Mouse (Mus musculus) limb, embryonic 10.5 days (tissue): ENCODE measurements at regions not wholly inside any gene's neighbourhood (a gene's known extent, or its start where the extent isn't known, plus 50 kb on each side); places are given as distances from the start of the nearest gene placed in this dataset.
"Not testable (repeated sequence)": the region's sequence is repeated elsewhere in the genome, so short reads cannot be mapped to it uniquely, and the experiment has no call there.

Experiments
- DNase-seq: peaks from one replicate; pipeline ENCODE4 v3.0.0-alpha.2; 2017; ENCODE audit warnings: low spot score
- H3K27ac ChIP-seq: fragments of 300-500 bp; sonication (generic); 2 replicates; pipeline ENCODE4 v1.5.1; 2016; ENCODE audit warnings: mild to moderate bottlenecking
- H3K27me3 ChIP-seq: fragments of 300-500 bp; sonication (generic); 2 replicates; pipeline ENCODE4 v1.6.1; 2016; ENCODE audit warnings: low read depth, mild to moderate bottlenecking; ENCODE audit not compliant: poor library complexity, severe bottlenecking
- H3K36me3 ChIP-seq: fragments of 300-500 bp; sonication (generic); 2 replicates; pipeline ENCODE4 v1.6.1; 2016; ENCODE audit warnings: mild to moderate bottlenecking, moderate library complexity
- H3K4me1 ChIP-seq: fragments of 300-500 bp; sonication (generic); 2 replicates; pipeline ENCODE4 v1.6.1; 2016
- H3K4me3 ChIP-seq: fragments of 300-500 bp; sonication (generic); 2 replicates; pipeline ENCODE4 v1.5.1; 2016; ENCODE audit warnings: mild to moderate bottlenecking, moderate library complexity
- H3K9me3 ChIP-seq: fragments of 300-500 bp; sonication (generic); replicated peaks from 2 replicates; pipeline ENCODE4 v1.6.1; 2016; ENCODE audit warnings: mild to moderate bottlenecking
- WGBS: fragments of 180-500 bp; shearing (Covaris S2); methylation state at CpG from one replicate; pipeline ENCODE4 v1.1.7; 2016; 5-methylcytosine and 5-hydroxymethylcytosine counted together

DNA sequence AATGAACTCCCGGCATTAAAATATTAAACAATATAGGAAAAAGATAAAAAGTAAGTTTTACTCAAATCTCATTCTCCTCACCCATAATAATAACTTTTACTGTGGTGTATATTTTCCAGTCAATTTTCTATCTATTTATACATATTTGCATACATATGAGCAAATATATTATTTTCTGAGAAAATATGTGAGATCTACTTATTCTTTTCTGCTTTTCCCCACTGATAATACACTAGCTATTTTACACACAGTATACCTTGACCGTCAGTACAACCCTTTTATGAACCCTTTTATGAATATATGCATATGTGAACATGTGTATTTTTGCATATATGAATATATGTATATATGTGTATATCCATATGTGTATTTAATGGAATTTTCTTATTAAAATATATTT is 77.2 kb upstream of the Cwc22 start:
- H3K4me3 ChIP-seq, result no peak overlapping the region
- H3K9me3 ChIP-seq, result no peaks in the 10 kb centered on the region
- H3K27ac ChIP-seq, result no peak overlapping the region
- WGBS, result 87% methylated on average over 2 of the region's 2 CpGs
- H3K27me3 ChIP-seq, result no peaks in the 10 kb centered on the region
- no peaks in the 10 kb centered on the region for H3K4me1 ChIP-seq
- no peak for DNase-seq
- H3K36me3 ChIP-seq, result no peaks in the 10 kb centered on the region

DNA sequence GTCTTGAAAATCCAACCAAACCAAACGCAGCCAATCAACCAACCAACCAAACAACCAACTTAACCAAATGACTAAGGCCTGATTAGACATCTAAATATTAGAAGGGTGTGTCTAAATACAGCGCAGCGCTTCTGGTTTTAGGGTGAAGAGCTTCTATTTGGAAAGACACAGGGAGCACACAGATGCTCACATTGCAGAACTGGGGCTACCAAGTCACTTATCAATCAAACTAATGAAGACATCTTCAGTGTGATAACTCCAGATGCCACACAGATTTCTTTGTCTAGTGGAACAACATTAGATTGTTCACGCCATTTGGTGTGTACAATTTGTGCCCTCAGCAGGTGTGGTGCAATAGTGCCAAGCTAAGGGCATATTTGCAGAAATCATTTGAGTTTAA is 76.6 kb upstream of the Cwc22 start:
- no peak for DNase-seq
- WGBS, result 80% methylated on average over 4 of the region's 4 CpGs
- Histone ChIP-seq H3K27ac (no peak overlapping the region), H3K4me3 (no peak overlapping the region), H3K4me1 (no peaks in the 10 kb centered on the region), H3K36me3 (no peaks in the 10 kb centered on the region), H3K9me3 (no peaks in the 10 kb centered on the region), H3K27me3 (no peaks in the 10 kb centered on the region)

DNA sequence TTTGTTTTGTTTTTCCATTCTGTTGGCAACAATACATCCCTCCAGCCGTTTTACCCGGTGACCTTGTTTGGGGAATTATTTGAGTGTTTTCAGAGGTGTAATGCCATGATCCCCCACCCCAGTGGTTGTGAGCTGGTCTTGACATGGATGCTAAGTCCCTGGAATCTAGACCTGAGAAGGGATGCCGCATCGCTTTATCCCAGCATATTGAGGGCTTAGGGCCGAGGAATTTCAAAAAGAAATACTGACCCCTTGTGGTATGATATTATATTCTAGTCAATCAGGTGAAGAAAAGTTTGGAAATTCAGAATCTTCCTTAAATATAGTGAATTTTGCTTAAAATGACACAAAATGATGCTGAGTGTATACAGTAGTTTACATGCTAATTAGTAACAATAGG is 75.7 kb upstream of the Cwc22 start:
- Histone ChIP-seq H3K9me3 (no peaks in the 10 kb centered on the region), H3K36me3 (no peaks in the 10 kb centered on the region), H3K27ac (no peak overlapping the region), H3K4me3 (no peak overlapping the region), H3K4me1 (no peaks in the 10 kb centered on the region), H3K27me3 (no peaks in the 10 kb centered on the region)
- 30% methylated on average over 5 of the region's 5 CpGs for WGBS
- peak; percentile 33 for DNase-seq

DNA sequence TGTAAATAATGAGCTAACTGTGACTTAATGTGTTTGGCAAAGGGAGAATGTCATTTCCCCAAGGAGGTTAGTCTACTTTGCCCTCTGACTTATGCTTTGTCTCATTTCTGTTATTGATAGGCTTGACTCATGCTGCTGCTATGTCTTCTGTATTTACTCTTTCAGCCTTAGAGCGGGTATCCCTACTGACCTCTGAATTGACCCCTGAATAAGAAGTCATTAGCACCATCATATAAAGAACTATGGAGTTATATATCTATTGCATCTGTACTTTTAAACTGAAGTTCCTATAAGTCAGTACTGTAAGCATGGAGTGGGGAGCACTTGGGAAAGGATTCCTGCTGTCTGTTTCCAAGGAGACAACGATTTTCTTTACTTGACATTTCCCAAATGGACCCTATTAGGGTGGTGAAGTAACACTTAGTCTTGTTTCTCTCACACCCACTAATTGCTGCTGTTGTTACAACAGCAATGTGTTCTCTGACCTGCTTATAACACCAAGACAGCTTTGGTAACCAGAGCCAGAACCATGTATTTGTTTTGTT is 75.3 kb upstream of the Cwc22 start:
- H3K36me3 ChIP-seq, result no peaks in the 10 kb centered on the region
- no peak overlapping the region for H3K27ac ChIP-seq
- H3K9me3 ChIP-seq, result no peaks in the 10 kb centered on the region
- H3K4me1 ChIP-seq, result no peaks in the 10 kb centered on the region
- 53% methylated on average over 2 of the region's 2 CpGs for WGBS
- H3K27me3 ChIP-seq, result no peaks in the 10 kb centered on the region
- no peak overlapping the region for H3K4me3 ChIP-seq
- no peak for DNase-seq

DNA sequence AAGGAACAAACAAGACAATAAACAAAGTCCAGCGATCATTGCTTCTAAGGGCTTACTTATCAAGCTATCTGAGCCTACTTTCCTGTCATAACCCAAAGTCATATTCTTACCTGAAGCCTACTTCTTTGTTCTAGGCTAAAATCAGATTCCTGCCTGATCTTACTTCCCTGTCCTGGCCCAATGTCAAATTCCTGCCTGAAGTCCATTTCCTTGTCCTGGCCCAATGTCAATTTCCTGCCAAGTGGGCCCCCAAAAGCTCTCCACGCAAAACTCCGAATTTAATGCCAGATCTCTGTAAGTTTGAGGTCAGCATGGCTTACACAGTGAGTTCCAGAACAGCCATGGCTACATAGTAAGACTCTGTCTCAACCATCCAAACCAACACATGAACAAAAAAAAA is 74.3 kb upstream of the Cwc22 start:
- Histone ChIP-seq H3K4me1 (no peaks in the 10 kb centered on the region), H3K4me3 (no peak overlapping the region), H3K27me3 (no peaks in the 10 kb centered on the region), H3K9me3 (no peaks in the 10 kb centered on the region), H3K36me3 (no peaks in the 10 kb centered on the region), H3K27ac (no peak overlapping the region)
- DNase-seq, result no peak
- WGBS, result 92% methylated on average over 3 of the region's 3 CpGs

DNA sequence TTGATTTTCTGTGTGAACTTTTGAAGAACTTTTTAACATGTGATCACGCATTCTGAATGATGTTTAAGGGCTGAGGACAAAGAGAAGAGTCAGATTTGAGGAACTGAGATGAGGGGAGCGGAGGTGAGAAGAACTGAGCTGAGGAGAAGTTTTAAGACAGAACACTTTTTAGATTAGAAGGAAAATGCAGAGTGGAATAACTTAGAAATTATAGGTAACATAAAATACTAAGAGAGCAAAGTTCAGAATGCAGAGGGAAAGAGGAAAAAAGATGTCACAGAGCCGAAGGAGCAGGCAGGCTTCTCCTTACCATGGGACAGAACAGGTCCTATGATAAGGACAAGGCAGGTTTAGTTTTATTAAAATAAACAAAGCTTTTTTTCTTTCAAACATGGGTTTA is 73.7 kb upstream of the Cwc22 start:
- Histone ChIP-seq H3K4me3 (no peak overlapping the region), H3K27ac (no peak overlapping the region), H3K9me3 (no peaks in the 10 kb centered on the region), H3K27me3 (no peaks in the 10 kb centered on the region), H3K36me3 (no peaks in the 10 kb centered on the region), H3K4me1 (no peaks in the 10 kb centered on the region)
- no peak for DNase-seq
- WGBS, result 91% methylated on average over 3 of the region's 3 CpGs

DNA sequence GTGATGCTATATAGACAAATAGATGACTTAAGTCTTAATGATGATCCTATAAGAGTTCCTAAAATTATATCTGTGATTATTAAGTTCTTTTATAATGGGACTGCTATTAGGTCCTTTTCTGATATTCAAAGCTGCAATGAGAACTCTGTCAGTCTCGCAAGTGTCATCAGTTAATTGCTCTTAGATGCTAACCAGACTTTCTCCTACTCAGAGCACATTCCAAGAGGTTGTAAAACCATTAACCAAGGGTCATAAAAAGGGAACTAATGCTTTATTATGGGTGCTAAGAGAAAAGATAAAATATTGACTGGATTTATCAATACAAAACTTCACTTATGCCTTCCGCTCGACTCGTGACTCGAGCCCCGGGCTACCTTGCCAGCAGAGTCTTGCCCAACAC is 66.3 kb upstream of the Cwc22 start:
- H3K27me3 ChIP-seq, H3K4me3 ChIP-seq, H3K36me3 ChIP-seq, DNase-seq, H3K27ac ChIP-seq, H3K9me3 ChIP-seq, H3K4me1 ChIP-seq: not testable (repeated sequence)
- 82% methylated on average over 6 of the region's 6 CpGs for WGBS

DNA sequence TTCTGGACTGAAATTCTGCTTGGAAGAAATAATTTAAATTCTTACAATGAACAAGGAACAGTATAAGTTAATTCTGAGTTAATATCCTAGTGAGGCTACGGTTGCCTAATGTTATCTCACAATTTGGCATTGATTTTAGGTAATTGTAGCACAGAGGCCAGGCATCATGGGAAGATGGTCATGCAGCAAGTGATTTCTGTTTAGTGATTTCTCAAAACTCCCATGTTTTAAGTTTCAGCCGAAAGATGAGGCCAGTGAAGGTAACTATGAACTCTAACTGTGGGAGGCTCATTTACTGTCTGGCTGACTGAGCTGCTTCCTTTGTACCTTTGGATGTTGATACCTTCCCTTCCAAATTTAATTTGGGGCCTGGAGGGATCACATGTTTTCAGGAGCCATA is 65.6 kb upstream of the Cwc22 start:
- Histone ChIP-seq H3K4me3 (no peak overlapping the region), H3K4me1 (no peaks in the 10 kb centered on the region), H3K36me3 (no peaks in the 10 kb centered on the region), H3K9me3 (no peaks in the 10 kb centered on the region), H3K27ac (no peak overlapping the region), H3K27me3 (no peaks in the 10 kb centered on the region)
- DNase-seq, result no peak
- 88% methylated on average over 2 of the region's 2 CpGs for WGBS

DNA sequence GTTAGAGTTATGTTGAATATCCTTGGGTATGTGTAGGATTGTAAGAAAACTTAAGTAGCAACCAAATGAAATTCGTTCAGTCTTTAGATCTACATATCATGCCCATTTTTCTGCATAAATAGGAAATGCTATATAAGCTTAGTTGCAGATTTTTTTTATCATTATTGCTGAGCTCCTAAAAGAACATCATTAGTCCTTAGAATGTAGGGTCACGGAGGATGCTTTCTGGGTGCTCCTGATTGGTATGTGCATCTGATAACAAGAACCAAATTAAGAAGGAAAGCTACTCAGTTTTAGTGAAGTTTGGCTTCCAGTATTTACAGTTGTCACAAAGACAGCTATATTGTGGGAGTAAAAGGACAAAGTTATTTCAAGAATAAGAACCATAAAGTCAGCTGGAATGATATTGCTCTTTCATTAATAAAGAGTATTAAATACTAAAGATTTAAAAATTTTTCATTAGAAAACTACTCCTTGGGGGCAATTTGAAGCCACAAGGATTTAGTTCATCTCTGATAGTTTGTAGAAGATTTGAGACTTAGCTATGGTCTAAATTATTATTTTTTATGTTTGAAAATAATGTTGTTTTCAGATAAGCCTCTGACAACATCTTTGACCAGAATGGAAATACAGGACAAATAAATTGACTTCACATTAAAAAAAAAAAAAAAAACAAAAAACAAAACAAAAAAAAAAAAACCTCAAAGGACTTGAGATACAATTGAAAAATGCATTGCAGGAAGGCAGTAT is 65.1 kb upstream of the Cwc22 start:
- Histone ChIP-seq H3K27ac (no peak overlapping the region), H3K27me3 (no peaks in the 10 kb centered on the region), H3K4me1 (no peaks in the 10 kb centered on the region), H3K4me3 (no peak overlapping the region), H3K36me3 (no peaks in the 10 kb centered on the region), H3K9me3 (no peaks in the 10 kb centered on the region)
- DNase-seq, result no peak
- 90% methylated on average over 2 of the region's 2 CpGs for WGBS

DNA sequence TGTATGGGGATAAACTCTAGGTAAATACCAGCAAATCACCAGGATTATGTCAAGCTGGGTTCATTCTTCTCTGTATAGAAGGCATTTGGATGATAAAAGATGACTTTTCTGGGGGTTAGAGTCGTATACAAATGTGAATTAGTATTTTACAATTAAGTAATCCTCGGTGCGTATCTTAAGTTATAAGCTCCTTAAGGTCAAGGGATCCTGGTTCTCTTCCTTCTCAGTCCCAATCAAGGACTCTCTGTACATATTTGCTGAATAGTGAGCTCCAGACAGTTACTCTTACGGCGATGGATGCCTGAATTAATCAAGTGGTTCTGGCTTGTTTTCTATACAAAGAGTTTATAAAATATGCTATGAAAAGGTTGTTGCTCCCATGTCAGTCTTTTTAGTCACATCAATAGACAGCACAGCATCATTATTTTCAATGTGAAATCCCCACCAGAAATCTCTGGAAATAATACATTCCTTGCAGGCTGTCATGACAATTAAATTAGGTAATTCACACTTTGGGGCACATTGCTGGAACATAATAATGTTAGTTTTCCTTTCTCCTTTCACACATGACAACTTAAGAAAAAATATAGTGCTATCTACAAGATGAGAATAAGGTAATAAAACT is 64.0 kb upstream of the Cwc22 start:
- no peaks in the 10 kb centered on the region for H3K36me3 ChIP-seq
- H3K9me3 ChIP-seq, result no peaks in the 10 kb centered on the region
- no peak overlapping the region for H3K27ac ChIP-seq
- H3K4me3 ChIP-seq, result no peak overlapping the region
- no peaks in the 10 kb centered on the region for H3K27me3 ChIP-seq
- H3K4me1 ChIP-seq, result no peaks in the 10 kb centered on the region
- 90% methylated on average over 5 of the region's 5 CpGs for WGBS
- no peak for DNase-seq

DNA sequence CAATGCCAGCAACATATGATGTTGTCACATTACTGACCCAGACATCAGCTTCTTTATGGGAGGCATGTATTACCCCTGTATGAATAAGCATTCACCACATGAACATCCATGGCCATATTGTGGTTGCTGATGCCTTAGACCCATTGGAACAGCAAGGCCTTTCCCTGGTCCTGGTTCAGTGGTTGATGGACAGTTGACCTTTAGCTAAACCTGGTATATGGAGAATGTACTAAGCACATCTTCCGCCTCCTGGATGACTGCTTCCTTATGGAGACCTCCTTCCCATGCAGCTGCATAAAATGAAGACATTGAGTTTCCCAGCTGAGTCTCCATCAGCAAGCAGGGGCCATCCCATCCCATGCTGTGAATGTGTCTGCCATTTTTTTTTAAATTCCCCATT is 61.9 kb upstream of the Cwc22 start:
- H3K36me3 ChIP-seq, result no peaks in the 10 kb centered on the region
- H3K9me3 ChIP-seq, result no peaks in the 10 kb centered on the region
- DNase-seq, result no peak
- no peak overlapping the region for H3K4me3 ChIP-seq
- no peaks in the 10 kb centered on the region for H3K27me3 ChIP-seq
- WGBS, result 94% methylated on average over 1 of the region's 1 CpGs
- no peaks in the 10 kb centered on the region for H3K4me1 ChIP-seq
- H3K27ac ChIP-seq, result no peak overlapping the region

DNA sequence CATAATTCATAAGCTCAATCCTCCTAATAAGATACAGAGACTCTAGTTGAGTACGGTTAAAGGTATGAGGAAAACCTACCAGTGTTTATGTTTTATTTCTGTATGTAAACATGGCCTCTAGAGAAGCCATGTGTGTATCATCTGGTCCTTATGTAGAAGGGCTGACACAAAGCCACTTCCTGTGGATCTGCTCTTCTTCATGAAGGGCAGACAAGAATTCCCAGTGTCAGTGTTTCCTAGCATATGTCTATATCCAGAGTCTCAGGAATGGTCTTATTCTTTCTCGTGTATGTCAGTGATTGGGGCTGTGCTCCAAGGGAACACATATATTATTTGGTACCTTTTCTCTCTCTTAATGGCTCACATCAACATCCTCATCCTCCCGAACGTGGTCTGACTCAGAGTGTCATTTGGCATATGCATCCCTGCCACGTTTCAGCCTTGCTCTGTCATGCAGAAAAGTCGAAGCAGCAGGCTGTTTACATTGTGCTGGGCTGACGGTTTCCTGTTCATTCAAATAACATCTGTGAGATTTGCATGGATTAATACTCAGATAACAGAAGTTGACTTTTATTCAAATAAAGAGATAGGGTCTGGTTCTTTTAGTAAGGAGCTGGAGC is 59.3 kb upstream of the Cwc22 start:
- Histone ChIP-seq H3K36me3 (no peaks in the 10 kb centered on the region), H3K4me1 (no peaks in the 10 kb centered on the region), H3K9me3 (no peaks in the 10 kb centered on the region), H3K27ac (no peak overlapping the region), H3K4me3 (no peak overlapping the region), H3K27me3 (no peaks in the 10 kb centered on the region)
- no peak for DNase-seq
- WGBS, result 82% methylated on average over 7 of the region's 7 CpGs

DNA sequence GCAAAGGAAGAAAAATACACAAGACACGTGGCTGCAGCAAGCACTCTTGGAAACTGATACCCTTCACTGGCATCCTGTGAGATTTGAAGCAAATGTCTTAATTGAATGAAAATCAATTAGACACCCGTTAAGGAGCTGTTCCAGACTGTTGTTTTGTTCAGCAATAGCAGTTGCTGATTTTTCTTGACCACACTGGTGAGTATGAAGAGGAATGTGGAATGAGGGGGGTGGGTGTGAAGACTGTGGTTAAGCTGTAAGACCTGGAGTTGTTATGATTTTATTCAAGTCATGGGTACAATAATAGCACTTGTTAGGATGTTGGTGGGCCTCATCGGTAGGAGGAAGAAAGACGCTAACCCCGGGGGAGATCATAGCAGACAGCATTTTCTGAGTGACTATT is 58.3 kb upstream of the Cwc22 start:
- no peaks in the 10 kb centered on the region for H3K27me3 ChIP-seq
- 84% methylated on average over 5 of the region's 5 CpGs for WGBS
- H3K4me3 ChIP-seq, result no peak overlapping the region
- H3K36me3 ChIP-seq, result no peaks in the 10 kb centered on the region
- no peak overlapping the region for H3K27ac ChIP-seq
- H3K9me3 ChIP-seq, result no peaks in the 10 kb centered on the region
- H3K4me1 ChIP-seq, result no peaks in the 10 kb centered on the region
- no peak for DNase-seq
